Mouse (Mus musculus): Measurements from ENCODE around the gene Ttc16.

The Ttc16 gene

DNA sequence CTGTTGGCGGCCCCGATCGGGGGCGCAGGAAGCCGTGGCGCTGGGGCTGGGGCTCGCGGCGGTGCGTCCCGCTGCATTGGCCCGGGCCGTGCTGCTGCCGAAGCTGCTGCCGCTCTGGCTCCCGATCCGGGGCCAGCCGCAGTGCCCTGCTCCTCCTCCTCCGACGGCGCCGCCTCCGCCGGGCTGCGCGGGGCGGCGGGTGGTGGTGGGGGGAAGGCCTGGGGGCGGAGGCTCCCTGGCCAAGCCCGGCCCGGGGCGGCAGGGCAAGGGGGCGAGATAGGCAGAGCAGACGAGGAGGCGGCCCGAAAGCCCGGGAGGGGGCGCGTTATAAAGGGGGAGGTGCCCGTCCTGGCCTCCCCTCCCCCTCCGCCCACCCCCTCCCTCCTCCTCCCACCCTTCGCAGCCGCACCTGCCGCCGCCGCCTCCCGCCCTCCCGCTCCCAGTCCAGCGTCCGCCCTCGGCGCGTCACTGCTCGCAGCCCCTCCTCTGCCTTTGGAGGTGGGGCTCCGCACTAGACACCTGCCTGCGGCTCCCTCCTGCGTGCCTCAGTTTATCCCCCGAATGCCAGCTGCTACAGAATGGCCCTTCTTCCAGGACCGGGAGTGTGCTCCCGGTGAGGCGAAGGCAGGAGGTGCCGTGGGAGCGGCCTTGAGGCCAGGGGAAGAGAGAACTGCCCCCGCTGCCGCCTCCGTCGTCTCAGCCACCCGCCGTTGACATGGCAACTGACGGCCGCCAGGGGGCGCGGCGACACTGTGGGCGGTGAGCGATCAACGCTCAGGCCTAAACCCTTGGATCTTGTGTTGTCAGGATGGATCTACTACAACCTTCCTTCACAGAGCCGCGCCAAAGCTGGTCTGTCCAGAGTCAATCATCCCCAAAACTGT, 62.3 kb downstream of the Ttc16 start, which contains the start of gene Cdk9:
Cdk9 (minus strand) TSS at position 143 of the 884 bp plus-strand sequence.
- peak; percentile 88 to 89 for DNase-seq

DNA sequence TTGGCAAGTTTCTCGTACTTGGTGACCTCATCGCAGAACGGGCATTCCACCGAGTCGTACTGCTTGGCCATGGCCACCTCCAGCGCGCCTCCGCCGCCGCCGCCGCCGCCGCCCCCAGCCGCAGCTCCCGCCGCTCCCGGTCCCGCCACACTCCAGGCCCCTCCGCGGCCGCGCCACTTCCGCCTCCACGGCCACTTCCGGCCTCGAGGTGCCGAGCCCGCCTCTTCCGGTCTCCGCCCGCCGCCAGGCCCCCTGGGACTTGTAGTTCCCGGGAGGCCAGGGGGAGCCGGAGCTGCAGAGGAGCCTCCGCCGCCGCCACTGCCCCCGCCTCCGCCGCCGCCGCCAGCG, 62.9 kb downstream of the Ttc16 start:
- peak; percentile 93 to 97 for DNase-seq

DNA sequence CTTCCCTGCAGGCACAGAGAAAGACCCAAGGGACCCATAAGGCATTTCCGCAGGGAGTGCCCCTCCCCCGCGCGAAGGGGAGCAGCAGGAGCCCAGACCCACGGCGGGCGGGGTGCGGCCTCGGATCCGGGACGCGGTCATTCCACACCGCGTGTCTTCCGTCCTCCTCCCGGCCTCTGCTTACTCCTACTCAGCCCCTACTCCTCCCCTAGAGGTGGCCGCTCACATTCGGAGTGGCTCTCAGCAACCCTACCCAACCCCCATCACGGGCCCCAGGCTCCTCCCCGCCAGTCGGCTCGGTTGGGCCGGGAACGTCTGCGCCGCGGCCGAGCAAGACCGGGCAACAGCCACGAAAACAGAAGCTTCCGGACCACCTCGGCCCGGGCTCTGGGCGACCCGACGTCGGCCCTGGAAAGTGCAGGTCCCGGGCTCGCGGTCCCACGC, 63.3 kb downstream of the Ttc16 start:
- peak; percentile 68 to 71 for DNase-seq

GRCm38 (mm10) chr2:32711301-32712056, 64.0 kb downstream of the Ttc16 start:
- DNase-seq, result no peak

GRCm38 (mm10) chr2:32710425-32710824, 65.0 kb downstream of the Ttc16 start:
- peak; percentile 43 to 51 for DNase-seq

DNA sequence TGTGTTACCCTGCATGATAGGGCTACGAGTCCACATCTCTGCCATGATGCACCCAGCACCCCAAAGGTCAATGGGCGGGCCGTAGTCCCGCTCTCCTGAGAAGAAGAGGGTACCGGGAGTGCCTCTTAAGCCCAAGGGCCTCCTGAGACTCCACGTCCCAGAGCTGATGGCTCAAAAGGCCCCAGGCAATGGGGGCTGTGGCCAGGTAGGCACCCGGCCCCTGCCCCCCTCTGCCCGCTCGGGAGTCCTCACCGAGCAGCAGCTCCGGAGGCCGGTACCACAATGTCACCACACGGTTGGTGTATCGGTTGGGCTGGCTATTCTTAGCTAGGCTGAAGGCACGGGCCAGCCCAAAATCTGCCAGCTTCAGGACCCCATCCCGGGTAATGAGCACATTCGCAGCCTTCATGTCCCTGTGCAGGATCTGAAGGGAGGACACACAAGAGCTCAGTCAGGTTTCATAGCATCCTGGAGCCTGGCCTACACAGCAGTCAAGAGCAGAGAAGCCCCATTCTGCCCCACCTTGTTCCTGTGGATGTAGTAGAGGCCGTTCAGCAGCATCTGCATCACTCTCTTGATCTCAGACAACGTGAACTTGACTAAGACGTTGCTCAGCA, 65.8 kb downstream of the Ttc16 start:
- DNase-seq, result no peak

- DNase-seq, result peak; percentile 38 to 58
Observed at GRCm38 (mm10) chr2:32708643-32709042, 66.8 kb downstream of the Ttc16 start.
